24 mouse cellular contexts compared by ENCODE assay signal in genomic region chr9:45859364-45859763, GRCm38 (mm10).
"Had no signal": no experiment of that assay in that cellular context is flagged by ENCODE, and none has a peak within 500 bp of the region (broad histone marks: within the 10 kb centered on the region; RNA-seq: fewer than 3 reads in every experiment).

No protein-coding gene starts in this region.

- H3K27ac ChIP-seq: heart, adult 2 months; heart, embryonic 13.5 days; heart, embryonic 15.5 days; hindbrain, embryonic 13.5 days; hindbrain, embryonic 15.5 days; hindbrain, postnatal 0 days; limb, embryonic 13.5 days; limb, embryonic 15.5 days; liver, embryonic 12.5 days; liver, embryonic 14.5 days had no signal

- H3K4me3 ChIP-seq: heart, adult 2 months; heart, embryonic 13.5 days; heart, embryonic 15.5 days; hindbrain, embryonic 13.5 days; hindbrain, embryonic 15.5 days; limb, embryonic 13.5 days; limb, embryonic 15.5 days; liver, embryonic 12.5 days had no signal

- H3K9ac ChIP-seq: forebrain, postnatal 0 days; heart, embryonic 13.5 days; heart, embryonic 15.5 days; hindbrain, embryonic 13.5 days; hindbrain, embryonic 15.5 days; limb, embryonic 13.5 days; limb, embryonic 15.5 days; liver, embryonic 12.5 days; liver, embryonic 14.5 days had no signal

- H3K4me2 ChIP-seq: heart, embryonic 11.5 days; heart, embryonic 13.5 days; heart, embryonic 15.5 days; hindbrain, embryonic 13.5 days; hindbrain, embryonic 15.5 days; limb, embryonic 13.5 days; limb, embryonic 15.5 days; liver, embryonic 12.5 days had no signal

- H3K9me3 ChIP-seq: heart, embryonic 13.5 days; heart, embryonic 15.5 days; hindbrain, embryonic 13.5 days; hindbrain, embryonic 15.5 days; limb, embryonic 13.5 days; limb, embryonic 15.5 days; liver, embryonic 12.5 days had no signal

- H3K4me1 ChIP-seq: heart, embryonic 13.5 days; heart, embryonic 15.5 days; hindbrain, embryonic 13.5 days; hindbrain, embryonic 15.5 days; limb, embryonic 13.5 days; limb, embryonic 15.5 days; liver, embryonic 12.5 days had no signal

- H3K27me3 ChIP-seq: heart, embryonic 13.5 days; heart, embryonic 15.5 days; hindbrain, embryonic 13.5 days; hindbrain, embryonic 15.5 days; limb, embryonic 13.5 days; limb, embryonic 15.5 days; liver, embryonic 12.5 days had no signal

- ATAC-seq: forebrain, postnatal 0 days; hindbrain, postnatal 0 days; intestine, embryonic 16.5 days; liver, embryonic 12.5 days had no signal

- DNase-seq: forebrain, postnatal 0 days; gastrocnemius, postnatal 14 days; gastrocnemius, postnatal 36 days; heart, adult 11 months; heart, adult 2 months; heart, postnatal 14 days; heart, postnatal 36 days; kidney, adult 18-20 months; kidney, adult 8-10 months; kidney, postnatal 25 days; layer of hippocampus, adult 9-11 months; layer of hippocampus, postnatal 36 days; left cerebral cortex, postnatal 4 days had no signal
